Mouse (Mus musculus): ENCODE measurements at regions not wholly inside any gene's neighbourhood (a gene's known extent, or its start where the extent isn't known, plus 50 kb on each side); places are given as distances from the start of the nearest gene placed in this dataset.
"Not testable (repeated sequence)": the region's sequence is repeated elsewhere in the genome, so short reads cannot be mapped to it uniquely, and the experiment has no call there.

DNA sequence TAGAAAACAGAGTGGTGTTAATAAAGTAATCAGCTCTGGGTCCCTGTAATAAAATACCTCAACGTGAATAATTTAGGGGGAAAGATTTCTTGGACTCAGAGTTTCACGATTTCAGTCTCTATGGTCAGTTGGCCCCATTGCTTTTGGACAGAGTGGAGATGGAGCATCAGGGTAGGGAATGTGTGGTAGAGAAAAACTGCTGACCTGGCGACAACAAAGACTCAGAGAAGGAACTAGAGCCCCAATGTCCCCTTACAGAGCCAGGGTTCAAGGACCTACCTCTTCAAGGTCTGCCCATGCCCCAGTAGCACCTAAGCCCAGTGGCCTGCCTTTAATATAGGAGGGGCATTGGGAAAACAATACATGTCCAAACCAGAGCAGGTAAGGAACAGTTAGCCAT is 490.2 kb upstream of the Smim15 start:
- DNase-seq (ENCODE audit: extremely low read depth, insufficient read length, low spot score) = no peak

DNA sequence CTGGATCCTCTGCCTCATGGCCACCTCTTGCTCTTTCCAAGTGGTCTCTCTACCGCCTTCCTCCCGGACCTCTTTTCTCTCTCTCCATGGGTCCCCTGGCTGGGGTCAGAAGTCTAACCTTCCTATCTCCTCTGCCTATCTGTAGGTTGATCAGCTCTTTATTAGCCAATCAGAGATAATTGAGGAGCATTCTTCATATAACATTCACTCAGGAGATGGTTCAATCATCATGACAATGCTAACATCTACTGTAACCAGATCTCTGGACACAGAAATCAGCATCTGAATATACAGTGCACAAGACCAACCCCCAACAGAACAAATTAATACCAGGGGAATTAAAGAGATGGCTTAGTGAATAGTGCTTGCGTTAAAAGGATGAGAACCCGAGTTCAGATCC is 492.1 kb upstream of the Smim15 start:
- DNase-seq (ENCODE audit: extremely low read depth, insufficient read length, low spot score) = no peak

GRCm38 (mm10) chr13:107549995-107550394 is 494.3 kb upstream of the Smim15 start:
- not testable (repeated sequence) for DNase-seq (ENCODE audit: extremely low read depth, insufficient read length, low spot score)

GRCm38 (mm10) chr13:107547073-107547472 is 497.2 kb upstream of the Smim15 start:
- DNase-seq (ENCODE audit: extremely low read depth, insufficient read length, low spot score) = no peak

DNA sequence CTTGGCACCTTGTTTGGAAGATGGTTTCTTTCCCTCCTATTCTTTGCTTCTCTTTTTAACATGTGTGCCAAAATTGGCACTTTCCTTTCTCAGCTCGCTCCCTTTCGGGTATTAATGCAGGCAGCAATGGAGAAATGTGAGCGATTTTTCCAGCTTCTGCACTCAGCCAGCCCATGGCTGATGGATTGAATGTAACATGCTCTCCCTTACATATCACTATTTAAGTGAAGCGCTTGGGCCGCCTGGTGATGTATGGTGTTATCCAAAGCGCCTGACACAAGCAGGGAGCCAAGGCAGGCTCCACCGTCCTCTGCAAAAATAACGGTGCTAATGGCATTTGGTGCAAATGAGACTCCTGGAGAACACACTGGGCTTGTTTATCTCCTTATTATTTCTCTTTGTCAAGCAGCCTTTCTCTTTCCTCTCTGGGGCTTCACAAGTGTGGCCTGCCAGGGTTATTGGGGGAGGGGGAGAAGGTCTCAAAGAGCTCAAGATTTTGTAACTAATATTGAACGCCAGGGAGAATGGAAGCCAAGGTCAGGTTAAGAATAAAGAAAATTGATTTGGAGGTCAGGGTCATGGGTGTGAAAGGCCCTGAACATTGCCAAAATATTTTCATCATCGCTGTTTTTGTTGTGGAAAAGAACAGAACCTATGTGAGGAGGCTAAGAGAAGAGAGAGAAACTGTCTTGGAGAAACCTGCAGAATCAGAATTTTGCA is 497.9 kb upstream of the Smim15 start:
- no peak for DNase-seq (ENCODE audit: extremely low read depth, insufficient read length, low spot score)

DNA sequence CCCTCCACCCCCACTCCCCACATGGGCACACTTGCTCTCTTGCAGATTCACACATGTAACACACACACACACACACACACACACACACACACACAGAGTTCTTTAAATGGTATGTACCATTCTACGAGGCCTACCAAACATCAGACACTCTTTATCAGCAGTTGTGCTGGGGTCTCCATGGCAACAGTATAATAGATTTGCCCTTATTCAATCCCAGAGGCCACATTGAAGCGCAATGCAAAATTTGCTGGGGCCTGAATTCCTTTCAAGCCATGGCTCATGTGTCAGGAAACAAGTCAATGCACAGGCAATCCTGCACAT is 502.7 kb upstream of the Smim15 start:
- no peak for DNase-seq (ENCODE audit: extremely low read depth, insufficient read length, low spot score)

DNA sequence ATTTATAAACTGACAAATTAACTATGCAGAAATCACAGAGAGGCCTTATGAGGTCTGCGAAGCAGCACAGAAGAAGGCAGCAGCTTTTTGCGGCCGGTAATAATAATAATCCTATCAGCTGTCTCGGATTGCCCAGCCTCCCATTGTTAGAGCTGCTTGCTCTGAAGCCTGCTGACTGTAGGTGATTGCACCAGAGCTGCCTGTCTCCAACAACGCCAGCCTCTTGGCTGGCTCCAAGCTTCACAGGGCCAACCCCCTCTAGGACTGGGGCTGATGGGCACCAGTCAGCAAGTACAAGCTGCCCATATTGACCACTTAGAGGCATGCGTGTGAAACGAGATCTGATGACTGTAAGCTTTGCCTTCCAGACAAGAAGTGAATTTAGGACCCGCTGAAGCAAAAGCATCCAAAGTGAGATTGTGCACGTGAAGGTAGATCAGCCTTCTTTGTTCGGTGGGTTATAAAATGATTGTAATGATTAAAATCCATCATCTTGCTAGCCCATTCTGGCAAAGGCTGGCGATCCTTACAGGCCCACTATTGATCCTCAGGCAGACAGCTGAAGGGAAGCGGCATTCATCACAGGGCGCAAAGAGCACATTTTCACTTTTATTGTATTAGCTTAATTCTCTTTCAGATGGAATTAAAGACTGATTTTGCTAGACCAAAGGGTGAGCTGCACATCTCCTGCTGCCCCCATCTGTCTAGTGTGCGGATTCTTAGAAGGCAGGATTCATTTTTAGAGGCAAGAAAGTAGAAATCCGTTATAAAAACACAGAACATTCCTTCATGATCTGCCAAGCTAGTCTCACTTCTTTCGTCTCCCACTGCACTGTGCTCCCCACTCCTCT is 503.2 kb upstream of the Smim15 start:
- DNase-seq (ENCODE audit: extremely low read depth, insufficient read length, low spot score) = no peak

DNA sequence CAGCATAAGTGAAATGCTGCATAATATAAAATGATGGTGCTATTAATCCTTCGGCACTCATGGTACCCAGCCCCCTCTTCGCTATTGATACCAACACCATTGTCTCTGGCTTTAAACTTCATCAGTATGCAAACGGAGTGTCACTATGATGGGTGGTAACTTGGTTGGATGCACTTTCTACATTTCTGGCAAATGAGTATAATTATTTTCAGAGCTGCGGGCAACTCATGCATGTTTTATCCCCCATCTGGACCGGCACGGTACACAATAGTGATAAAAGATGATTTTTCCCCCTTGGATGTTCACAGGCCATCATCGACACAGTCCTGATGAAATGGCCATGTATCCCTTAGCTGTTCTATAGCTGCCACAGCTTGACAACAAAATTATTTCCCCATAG is 503.9 kb upstream of the Smim15 start:
- DNase-seq (ENCODE audit: extremely low read depth, insufficient read length, low spot score) = no peak

- DNase-seq (ENCODE audit: extremely low read depth, insufficient read length, low spot score) = no peak
Observed at GRCm38 (mm10) chr13:107539867-107540266, 504.4 kb upstream of the Smim15 start.

DNA sequence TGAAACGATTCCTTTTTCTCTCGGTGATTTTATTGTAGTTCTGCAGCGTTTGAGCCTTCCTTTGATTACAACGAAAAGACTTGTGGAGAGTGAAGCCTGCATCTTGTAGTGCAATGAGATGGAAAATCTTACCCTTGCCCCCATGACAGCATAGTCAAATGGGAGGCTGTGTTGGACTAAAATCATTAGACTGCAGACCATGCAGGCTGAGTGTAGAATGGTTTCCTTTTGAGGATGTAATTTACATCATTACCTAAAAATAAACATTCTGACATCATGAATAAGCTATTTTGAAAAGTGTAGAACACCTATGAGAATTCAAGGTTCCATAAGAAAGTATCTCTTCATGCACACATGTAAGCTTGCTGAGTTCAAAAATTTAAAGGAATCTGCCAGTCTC is 504.9 kb upstream of the Smim15 start:
- DNase-seq (ENCODE audit: extremely low read depth, insufficient read length, low spot score) = no peak

GRCm38 (mm10) chr13:107535213-107535612 is 509.0 kb upstream of the Smim15 start:
- DNase-seq (ENCODE audit: extremely low read depth, insufficient read length, low spot score) = no peak

DNA sequence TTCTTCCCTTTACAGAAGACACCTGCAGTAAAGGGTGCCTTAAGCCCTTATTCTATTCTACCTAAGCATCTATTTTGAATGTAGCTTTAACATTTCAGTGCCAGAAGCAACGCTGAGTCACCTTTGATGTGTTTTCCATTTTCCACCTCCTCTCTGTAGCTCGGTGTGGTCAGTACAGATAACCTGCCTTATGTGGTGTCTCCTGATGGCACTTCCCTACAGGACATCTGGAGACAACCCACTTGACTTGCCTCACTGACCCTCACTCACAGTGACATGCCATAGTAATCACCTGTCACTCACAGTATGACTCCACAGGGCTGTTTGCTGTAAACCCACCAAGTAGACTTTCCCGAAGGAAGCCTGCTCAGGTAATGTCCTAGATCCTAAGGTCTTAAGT is 510.9 kb upstream of the Smim15 start:
- no peak for DNase-seq (ENCODE audit: extremely low read depth, insufficient read length, low spot score)

- no peak for DNase-seq (ENCODE audit: extremely low read depth, insufficient read length, low spot score)
Observed at GRCm38 (mm10) chr13:107531528-107531927, 509.6 kb upstream of the Kif2a start.

- DNase-seq (ENCODE audit: extremely low read depth, insufficient read length, low spot score) = no peak
Observed at GRCm38 (mm10) chr13:107531026-107531425, 509.1 kb upstream of the Kif2a start.

DNA sequence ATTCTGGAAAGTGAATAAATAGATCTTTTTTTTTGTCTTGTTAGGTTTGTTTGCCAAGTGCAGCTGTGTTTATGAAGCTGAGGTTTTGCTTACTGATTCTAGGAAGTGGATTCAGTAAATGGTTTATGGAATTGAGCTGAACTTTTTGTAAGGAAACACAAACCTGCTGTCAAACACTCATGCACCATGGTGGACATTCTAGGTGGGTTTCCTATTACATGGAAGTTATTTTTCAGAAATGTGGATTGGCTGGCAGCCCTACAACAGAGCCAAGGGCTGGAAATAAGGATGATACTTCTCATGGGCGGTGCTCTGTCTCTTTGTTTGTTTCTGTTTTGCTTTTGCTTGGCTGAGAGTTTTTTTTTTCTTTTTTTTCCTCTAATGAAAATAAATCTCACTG is 508.5 kb upstream of the Kif2a start:
- no peak for DNase-seq (ENCODE audit: extremely low read depth, insufficient read length, low spot score)

GRCm38 (mm10) chr13:107528724-107529456 is 507.0 kb upstream of the Kif2a start:
- no peak for DNase-seq (ENCODE audit: extremely low read depth, insufficient read length, low spot score)

DNA sequence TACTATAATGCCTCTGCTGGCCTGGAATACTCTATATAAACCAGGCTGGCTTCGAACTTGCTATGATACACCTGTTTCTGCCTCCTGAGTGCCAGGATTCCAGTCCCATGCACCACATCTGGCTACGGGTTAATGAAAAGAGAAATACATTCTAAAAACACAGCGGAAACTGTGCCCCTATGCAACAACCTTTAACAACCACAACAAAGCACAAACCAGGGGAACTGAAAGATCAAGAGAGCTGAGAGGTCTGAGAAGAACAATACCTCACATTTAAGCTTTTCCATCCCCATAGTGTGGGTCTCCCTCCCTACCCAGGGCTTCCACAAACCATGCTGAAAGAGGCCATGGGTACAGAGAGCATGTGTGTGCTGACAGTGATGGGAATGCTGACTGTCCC is 501.0 kb upstream of the Kif2a start:
- DNase-seq (ENCODE audit: extremely low read depth, insufficient read length, low spot score) = no peak

DNA sequence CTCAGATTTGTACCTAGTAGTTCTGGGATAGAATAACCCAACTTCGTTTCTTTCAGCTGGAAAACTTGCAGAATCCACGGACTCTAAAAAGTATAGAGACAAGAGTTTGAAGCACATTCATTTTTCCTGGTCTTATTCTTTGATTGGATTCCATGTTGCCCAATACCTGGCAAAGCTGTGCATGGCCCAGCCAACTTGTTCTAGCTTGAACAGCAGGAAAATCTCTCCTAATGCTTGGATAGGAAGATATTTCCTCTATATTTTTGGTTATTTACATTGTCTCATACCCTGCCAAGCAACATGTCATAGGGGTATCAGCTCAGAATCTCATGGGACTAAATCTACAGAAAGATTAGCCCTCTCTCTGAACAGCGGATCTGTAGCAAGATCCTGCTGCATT is 492.3 kb upstream of the Kif2a start:
- DNase-seq (ENCODE audit: extremely low read depth, insufficient read length, low spot score) = no peak

- DNase-seq (ENCODE audit: extremely low read depth, insufficient read length, low spot score) = no peak
Observed at GRCm38 (mm10) chr13:107513274-107514146, 491.6 kb upstream of the Kif2a start.

- DNase-seq (ENCODE audit: extremely low read depth, insufficient read length, low spot score) = no peak
Observed at GRCm38 (mm10) chr13:107507336-107507735, 485.4 kb upstream of the Kif2a start.

- no peak for DNase-seq (ENCODE audit: extremely low read depth, insufficient read length, low spot score)
Observed at GRCm38 (mm10) chr13:107506832-107507231, 484.9 kb upstream of the Kif2a start.
